Mouse (Mus musculus): ENCODE data around the gene Madcam1. TPM values are rescaled to one million over a fixed set of nuclear protein-coding genes. Genes with fewer than 3 reads are reported as not detected.

Madcam1 gene
- total RNA-seq, 2 experiments from 2014 or later: not detected

DNA sequence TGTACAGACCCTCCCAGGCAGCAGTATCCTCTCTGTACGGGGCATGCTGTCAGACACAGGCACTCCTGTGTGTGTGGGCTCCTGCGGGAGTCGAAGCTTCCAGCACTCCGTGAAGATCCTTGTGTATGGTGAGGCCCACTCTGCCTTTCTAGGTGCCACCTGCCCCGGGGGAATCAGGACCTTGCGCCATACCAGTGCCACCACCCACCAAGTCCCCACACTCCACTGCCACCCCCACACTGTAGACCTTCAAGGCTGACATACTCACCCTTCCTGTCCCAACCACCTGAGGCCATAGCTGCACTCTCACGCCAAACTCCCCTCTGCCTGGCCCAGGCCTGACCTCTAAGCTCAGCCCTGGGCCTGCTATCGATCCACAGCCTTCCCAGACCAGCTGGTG, 692 bp downstream of the Madcam1 start:
- intact Hi-C loops (cut with DNase I): no loop called here
- no peak for DNase-seq (ENCODE audit: low spot score in 2 of 2)

DNA sequence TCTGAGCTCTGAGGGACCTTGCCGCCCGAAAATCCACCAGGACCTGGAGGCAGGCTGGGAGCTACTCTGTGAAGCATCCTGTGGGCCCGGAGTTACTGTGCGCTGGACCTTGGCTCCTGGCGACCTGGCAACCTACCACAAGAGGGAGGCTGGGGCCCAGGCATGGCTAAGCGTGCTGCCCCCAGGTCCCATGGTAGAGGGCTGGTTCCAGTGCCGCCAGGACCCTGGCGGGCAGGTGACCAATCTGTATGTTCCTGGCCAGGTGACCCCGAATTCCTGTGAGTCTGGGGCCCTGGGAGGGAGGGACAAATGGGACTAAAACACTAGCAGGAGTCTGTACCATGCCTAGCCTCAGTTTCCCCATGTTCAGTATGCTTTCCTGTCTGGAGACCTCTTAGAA, 2.1 kb downstream of the Madcam1 start:
- no peak for DNase-seq (ENCODE audit: low spot score in 2 of 2)
- intact Hi-C loops (cut with DNase I): no loop called here

DNA sequence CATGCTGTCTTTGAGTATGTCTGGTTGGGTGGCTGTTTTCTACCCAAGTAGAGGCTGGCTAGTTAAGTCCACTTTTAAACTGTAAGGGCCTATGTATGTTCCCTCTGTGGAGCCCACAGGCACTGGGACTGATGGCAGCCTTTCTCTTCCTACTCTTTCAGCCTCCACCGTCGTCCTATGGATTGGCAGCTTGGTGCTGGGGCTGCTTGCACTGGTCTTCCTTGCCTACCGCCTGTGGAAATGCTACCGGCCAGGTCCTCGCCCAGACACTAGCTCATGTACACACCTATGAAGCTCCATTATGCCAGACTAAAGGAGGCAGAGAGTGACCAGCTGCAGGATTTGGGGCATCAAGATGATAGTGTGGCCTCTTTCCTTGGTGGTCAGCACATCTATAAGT, 3.7 kb downstream of the Madcam1 start:
- intact Hi-C loops (cut with DNase I): no loop called here
- no peak for DNase-seq (ENCODE audit: low spot score in 2 of 2)

DNA sequence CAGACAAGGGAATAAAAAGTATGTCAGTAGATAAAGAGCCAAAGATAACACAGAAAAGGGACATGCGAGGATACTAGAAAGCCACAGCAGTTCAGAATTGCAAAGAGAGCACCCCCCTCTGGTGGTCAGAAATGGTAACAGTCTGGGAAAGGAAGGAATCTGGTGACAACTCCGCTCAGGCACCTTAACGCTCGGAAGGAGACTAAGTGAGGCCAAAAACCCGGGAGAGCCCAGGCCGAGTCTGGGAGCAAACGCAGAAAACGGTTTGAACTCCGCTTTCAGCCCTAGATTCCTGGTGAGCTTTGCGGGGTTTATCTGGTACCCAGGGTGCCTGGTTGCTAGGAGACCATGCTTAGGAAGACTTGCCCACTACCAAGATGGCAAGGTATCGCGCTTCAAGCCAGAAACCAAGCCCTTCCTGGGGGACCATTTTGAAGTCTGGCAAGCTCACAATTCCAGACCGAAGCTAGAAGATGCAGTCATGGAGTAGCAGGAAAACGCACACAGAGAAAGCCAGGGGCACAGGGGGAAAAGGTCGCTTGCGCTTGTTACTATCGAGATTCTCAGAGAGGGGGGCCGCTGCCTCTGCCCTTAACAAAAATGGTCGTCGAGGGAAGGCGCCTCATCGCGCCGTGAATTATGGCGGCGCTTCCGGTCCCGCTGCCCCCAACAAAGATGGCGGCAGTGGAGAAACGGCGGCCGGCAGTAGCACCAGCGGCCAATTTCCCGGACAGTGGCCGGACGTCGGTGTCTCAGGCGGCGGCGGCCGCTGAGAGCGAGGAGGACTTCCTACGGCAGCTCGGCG, 4.6 kb downstream of the Madcam1 start, which contains the start of gene Tpgs1:
TSS of gene Tpgs1 (plus strand) at position 599 of the 805 bp plus-strand sequence.
- intact Hi-C loops (cut with DNase I): loop anchor here (1.0 kb wide), 2 partner anchors 12 to 72 kb away; no protein-coding TSS in a partner anchor

DNA sequence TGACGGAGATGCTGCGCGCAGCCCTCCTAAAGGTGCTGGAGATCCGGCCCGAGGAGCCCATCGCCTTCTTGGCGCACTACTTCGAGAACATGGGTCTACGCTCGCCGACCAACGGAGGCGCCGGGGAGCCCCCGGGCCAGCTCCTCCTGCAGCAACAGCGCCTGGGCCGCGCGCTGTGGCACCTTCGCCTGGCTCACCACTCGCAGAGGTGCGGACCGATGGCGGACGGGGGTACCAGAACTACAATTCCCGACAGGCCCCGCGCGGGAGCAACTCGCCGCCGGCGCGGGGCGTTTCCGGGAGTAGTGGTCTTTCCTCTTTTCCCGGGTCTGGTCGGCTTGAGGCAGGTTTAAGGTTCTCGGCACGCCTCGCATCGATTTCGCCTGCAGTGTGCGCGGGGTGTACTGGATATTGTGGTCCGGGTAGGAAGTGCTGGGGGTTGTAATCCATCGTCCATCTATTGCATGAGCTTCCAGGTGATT, 5.3 kb downstream of the Madcam1 start:
- intact Hi-C loops (cut with DNase I): loop anchor here (1.0 kb wide), 2 partner anchors 12 to 72 kb away; no protein-coding TSS in a partner anchor
- peak; percentile 82 to 84 for DNase-seq (ENCODE audit: low spot score in 2 of 2)

More for the DNA sequence above, 4.6 kb downstream of the Madcam1 start, which contains the start of gene Tpgs1:
- peak; percentile 93 to 96 for DNase-seq (ENCODE audit: low spot score in 2 of 2)

DNA sequence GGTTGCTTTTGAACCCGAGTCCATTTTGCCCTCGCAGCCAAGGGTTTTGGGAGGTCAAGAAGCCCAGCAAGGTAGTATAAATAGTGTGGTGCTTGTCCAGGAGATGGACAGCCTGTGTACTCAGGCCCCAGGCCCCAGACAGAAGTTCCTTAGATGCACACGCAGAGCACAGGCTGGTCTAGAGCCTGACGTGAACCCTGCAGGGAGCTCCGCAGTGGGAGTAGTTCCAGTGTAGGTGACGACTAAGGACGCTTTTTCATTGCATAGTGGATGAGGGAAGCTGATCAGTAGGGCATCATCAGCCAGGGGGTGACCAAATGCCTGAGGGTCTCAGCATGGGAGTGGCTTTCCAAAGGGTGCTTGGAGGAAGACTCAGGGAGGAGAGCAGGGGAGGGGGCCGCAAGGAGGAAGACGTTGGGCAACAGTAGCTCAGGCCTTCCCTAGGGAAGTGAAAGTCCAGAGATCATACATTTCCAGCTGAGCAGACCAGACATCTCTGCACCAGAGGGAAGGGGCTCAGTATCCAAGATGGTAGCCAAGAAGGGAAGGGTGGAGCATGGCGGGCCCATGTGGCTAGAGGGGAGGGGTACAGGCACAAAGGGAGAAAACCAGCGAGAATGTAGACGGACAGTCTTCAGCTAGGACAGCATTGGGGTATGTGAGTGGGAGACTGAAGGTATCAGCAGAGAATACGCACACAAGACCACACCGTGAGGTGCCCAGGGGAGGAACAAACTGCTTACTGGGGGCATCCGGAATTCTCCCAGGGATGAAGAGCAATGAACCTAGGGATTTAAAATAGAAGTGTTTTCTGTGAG, 5.9 kb downstream of the Madcam1 start:
- no peak for DNase-seq (ENCODE audit: low spot score in 2 of 2)
- intact Hi-C loops (cut with DNase I): no loop called here

DNA sequence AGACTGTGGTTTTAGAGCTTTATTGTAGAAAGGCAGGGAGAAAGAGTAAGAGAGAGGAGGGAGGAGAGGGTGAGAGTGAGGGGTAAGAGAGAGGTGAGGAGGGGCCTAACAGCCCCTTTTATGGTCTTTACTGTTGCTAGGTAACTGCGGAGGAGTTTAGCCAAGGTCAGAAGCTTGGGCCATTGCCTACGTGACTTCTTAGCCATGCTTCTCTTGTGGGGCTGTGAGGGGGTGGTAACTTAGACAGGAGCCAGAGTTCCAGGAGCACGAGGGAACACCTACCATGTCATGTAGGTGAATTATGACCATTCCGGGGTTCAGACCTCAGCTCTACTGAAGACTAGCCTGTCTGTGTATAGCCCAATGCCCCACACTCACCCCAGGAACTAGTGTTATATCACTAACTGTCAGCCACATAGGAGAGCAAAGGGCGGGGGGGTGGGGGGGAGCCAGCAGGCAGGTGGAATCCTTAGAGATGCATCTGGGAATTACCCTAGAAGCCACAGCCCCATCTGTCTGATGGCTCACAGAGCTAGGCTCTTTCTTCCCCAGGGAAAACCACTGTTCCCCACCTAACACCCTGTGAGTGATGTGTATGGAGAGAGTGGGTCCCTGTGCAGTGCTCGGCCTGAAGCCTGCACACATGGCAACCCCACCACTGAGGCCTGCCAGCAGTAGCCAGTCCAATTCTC, 7.2 kb downstream of the Madcam1 start:
- no peak for DNase-seq (ENCODE audit: low spot score in 2 of 2)
- intact Hi-C loops (cut with DNase I): no loop called here

DNA sequence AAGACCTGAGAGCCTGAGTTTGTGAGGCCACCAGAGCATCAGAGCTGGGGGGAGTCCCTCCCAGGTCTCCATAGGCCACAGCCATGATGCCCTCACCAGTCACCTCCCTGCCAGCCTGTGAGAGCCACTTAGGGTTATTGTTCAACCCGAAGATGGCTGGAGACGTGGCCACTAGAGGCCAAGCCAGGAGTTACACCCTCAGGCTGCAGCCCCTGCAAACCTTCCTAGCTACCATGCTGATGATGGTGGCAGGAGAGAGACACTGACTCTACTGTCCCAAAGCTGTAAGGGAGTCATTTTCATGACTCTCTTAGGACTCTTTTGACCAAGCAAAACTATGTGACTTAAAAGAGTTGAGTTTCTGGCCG, 7.7 kb downstream of the Madcam1 start:
- intact Hi-C loops (cut with DNase I): no loop called here

DNA sequence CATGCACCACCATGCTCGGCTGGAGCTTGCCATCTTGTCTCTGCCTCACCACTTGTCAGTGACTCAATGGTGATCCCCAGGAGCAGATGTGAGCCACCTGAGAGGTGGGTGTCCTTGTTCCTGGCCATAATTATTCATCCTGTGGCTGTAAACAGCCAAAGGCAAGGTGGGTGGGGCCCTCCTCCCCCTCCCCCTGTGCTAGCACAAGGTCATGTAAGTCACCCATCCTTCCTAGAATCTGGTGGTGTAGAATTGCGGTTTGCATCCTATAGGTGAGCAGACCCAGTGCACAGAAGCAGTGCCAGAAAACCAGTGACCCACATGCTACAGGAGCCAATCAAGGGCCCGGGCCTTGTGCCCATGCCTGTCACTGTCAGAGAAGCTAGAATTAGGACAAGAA, 8.7 kb downstream of the Madcam1 start:
- intact Hi-C loops (cut with DNase I): no loop called here
- DNase-seq (ENCODE audit: low spot score in 2 of 2): no peak

More for the DNA sequence above, 7.7 kb downstream of the Madcam1 start:
- no peak for DNase-seq (ENCODE audit: low spot score in 2 of 2)

DNA sequence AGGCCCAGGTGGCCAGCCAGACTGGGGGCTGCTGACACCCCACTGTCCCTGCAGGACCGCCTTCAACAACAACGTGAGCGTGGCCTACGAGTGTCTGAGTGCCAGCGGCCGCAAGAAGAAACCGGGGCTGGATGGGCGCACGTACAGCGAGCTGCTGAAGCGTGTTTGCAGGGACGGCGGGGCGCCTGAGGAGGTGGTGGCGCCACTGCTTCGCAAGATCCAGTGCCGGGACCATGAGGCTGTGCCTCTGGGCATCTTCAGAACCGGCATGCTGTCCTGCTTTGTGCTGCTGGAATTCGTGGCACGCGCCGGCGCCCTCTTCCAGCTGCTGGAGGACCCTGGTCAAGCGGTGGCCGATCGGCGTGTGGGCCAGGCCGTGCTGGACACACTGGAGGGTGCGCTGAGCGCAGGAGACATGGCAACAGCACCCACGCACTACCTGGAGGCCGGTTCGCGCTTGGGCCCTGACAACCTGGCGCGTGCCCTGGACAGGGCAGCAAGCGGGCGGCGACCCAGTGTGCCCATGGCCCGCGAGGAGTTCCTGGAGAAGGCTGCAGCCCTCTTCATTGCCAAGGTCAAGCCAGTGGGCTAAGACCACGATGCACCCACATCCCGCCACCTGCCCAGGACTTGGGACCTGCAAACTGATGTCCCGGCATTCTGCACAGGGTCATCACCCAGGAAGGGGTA, 11.1 kb downstream of the Madcam1 start:
- DNase-seq (ENCODE audit: low spot score in 2 of 2): no peak
- intact Hi-C loops (cut with DNase I): no loop called here

DNA sequence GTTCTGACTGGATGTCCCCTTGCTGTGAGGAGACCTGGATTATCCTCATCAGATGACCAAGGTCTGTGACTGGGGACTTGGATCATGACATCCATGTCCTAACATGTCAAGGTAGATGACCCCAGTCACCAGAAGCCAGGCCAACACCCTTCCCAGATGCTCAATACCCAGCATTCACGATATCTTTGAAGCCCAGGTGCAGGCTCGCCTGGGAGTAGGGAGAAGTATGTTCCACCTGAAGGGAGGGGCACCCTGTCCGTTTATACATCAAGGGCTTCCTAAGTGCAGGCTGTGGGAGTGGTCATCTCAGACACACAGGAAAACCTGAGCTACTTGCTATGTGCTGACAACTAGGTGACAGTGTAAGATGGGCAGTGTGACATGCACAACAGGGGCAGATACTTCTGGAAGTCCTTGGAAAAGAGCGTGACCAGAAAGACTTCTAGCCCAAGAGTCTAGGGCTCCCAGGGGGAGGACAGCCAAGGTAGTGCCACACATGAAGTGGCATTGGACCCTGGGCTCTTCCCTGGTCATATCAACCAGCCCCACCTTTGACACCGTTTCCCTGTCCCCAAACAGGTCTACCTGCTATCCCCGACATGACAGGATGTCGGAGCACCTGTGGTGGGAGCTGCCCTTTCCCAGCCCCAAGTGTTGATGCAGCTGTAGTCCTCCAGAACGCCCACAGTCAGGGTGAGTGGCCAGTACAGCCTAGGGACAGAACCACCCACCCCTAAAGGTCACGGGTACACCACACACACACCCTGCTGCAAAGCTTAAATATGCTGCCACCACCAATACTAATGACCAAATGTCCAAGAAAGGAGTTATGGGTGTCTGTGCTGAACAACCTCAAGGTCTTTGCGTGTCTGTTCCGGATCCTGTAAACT, 16.5 kb downstream of the Madcam1 start:
- DNase-seq (ENCODE audit: low spot score in 2 of 2): no peak
- intact Hi-C loops (cut with DNase I): loop anchor here (1.0 to 10.0 kb wide), 2 partner anchors 12 to 1874 kb away; partner anchors contain the start of genes Aes and Tpgs1

DNA sequence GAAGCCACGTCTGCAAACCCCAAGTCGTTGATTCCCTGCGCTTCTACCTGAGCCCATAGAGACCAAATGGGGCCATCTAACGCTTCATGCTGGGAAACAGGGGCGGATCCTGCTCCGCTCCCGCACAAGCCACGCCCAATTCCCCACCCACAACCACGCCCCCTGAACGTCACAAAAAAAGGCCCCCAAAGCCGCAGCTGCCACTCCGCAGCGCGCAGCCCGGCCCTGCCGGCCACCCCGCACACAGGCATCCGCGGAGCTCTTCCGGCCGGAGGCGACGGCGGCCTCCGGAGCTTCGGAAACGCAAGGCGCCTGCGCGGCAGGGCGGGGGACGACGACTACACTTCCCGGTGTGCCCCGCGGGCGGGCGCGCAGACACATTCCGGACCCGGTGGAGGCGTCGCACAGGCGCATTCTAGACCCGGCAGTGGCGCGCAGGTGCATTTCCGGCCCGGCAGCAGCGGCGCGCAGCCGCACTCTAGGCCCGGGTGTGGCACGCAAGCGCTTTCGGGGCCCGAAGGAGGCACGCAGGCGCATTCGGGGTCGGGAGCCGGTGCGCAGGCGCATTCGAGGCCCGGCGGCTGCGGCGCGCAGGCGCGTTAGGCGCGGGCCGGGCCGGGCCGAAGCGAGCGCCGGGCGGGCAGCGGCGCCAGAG, 17.4 kb downstream of the Madcam1 start, which contains the start of gene Cdc34:
TSS of gene Cdc34 (plus strand) at position 605 of the 655 bp plus-strand sequence.
- peak; percentile 100 for DNase-seq (ENCODE audit: low spot score in 2 of 2)
- intact Hi-C loops (cut with DNase I): loop anchor here (1.0 to 10.0 kb wide), 2 partner anchors 12 to 1873 kb away; partner anchors contain the start of genes Aes and Tpgs1

DNA sequence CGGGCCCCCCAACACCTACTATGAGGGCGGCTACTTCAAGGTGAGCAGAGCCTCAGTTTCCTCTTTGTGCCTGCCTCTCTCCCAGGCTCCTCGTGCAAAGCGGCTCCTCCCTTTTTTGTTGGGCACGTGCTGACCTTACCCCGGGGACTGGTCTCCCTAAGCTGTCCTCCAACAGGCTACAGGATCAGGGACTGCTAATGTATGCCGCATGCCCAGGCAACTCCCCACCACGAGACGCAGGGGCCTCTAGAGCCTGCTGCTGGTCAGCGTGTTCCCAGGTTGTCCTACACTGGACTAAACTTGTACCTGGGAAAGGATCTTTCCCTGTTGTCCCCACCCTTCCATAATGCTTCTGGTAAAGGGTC, 18.2 kb downstream of the Madcam1 start:
- intact Hi-C loops (cut with DNase I): loop anchor here (10.0 kb wide), 1 partner anchor 1872 kb away; the partner anchor contains the start of gene Aes
- no peak for DNase-seq (ENCODE audit: low spot score in 2 of 2)

DNA sequence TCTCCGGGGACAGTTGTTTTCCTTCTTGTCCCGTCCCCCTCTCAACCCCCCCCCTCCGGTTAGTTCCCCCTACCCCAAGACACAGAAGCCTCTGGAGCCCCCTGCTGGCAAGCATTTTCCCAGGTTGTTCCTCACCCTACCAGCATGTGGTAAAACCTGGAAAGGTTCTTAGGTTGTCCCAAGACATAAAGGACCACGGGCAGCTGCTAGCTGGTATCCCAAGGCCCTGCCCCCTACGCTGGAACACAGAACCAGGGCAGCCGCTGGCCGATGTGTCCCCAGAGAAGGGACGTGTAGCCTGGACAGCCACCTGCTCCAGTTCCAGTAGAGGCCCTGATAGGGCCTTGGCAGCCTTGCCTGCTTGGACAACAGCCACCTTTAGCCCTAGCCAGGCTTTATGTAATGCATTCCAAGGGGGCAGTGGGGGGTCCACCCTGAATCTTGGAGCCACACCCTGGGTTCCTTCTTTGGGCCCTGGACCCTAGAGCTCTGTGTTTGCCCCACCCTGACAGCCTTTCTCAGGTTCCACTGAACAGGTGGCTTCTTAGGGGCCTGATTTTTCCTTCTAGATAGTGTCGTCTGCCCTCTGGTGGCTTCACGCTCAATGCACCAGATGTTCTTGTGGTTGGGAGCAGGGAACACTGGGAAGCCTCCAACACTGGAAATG, 18.7 kb downstream of the Madcam1 start:
- intact Hi-C loops (cut with DNase I): loop anchor here (10.0 kb wide), 1 partner anchor 1872 kb away; the partner anchor contains the start of gene Aes
- DNase-seq (ENCODE audit: low spot score in 2 of 2): peak; percentile 54 to 57

DNA sequence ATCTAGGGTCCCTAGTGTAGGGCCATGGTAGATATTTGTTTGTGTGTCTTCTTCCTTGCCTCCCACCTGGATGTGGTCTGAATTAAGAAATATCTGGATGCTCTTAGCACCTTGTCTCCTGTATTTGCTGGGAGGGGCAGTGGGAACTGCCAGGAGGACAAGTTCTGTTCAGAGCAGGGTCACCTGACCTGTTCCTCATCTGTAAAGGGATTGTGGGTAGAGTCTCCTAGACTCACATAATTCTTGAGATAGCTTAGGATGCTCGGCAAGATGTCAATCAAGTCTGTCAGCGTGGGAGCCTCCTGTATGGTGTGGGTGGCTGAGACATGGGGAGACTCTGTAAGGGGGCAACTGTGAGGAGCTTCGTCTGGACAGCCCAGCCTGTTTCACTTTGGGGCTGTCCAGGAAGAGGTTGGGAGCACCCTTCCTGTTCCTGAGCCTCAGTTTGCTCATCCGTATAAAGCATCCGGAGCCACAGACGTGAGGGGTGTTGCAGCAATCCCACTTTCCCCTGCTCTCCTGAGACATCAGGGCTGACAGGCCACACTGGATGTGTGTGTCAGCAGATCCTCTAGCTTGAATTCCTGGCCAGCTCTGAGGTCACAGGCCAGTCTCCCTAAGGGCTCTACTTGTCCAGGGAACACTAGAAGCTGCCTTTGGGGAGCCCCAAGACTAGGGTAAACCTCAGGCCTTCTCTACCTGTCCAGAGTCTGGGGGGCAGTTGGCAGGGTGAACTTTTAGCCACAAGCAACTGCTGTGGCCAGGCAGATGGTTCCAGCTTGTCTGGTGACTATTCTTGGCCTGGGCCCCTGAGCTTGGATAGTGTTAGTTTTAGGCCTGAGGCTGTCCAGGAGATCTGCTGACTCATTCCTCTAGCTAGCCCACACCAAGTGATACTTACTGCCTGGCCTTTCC, 19.6 kb downstream of the Madcam1 start:
- intact Hi-C loops (cut with DNase I): loop anchor here (10.0 kb wide), 1 partner anchor 1871 kb away; the partner anchor contains the start of gene Aes
- no peak for DNase-seq (ENCODE audit: low spot score in 2 of 2)

Data from left cerebral cortex, postnatal 25 days (tissue).